Mouse (Mus musculus) MEL-GATA-1-ER (cell line): ENCODE data around the gene Clcn1.

Source experiments
- DNase-seq: peaks from one replicate; pipeline ENCODE4 v3.0.0-alpha.2; 2012; ENCODE audit warnings: low read depth; ENCODE audit errors: extremely low read depth

Clcn1 gene

GRCm38 (mm10) chr6:42299362-42299761 is 12.9 kb downstream of the Clcn1 start:
- DNase-seq = peak; percentile 83

- no peak for DNase-seq
Observed at GRCm38 (mm10) chr6:42309816-42310378, 23.4 kb downstream of the Clcn1 start.

GRCm38 (mm10) chr6:42310427-42311053 is 24.1 kb downstream of the Clcn1 start:
- peak; percentile 59 for DNase-seq

- no peak for DNase-seq
Observed at GRCm38 (mm10) chr6:42318293-42318692, 31.8 kb downstream of the Clcn1 start.

- no peak for DNase-seq
Observed at GRCm38 (mm10) chr6:42323371-42324066, 37.0 kb downstream of the Clcn1 start.

- no peak for DNase-seq
Observed at GRCm38 (mm10) chr6:42324067-42324481, 37.6 kb downstream of the Clcn1 start.

- DNase-seq = no peak
Observed at GRCm38 (mm10) chr6:42324482-42325267, 38.2 kb downstream of the Clcn1 start, which contains the start of gene Fam131b. Gene Fam131b, minus strand, starts transcription at chr6:42324643.

- DNase-seq = no peak
Observed at GRCm38 (mm10) chr6:42325268-42325609, 38.8 kb downstream of the Clcn1 start.

GRCm38 (mm10) chr6:42326509-42326908 is 40.0 kb downstream of the Clcn1 start:
- peak; percentile 72 for DNase-seq

- no peak for DNase-seq
Observed at GRCm38 (mm10) chr6:42328757-42329156, 42.3 kb downstream of the Clcn1 start.

GRCm38 (mm10) chr6:42330216-42330615 is 43.7 kb downstream of the Clcn1 start:
- no peak for DNase-seq

- no peak for DNase-seq
Observed at GRCm38 (mm10) chr6:42330946-42331345, 44.5 kb downstream of the Clcn1 start.

- DNase-seq = no peak
Observed at GRCm38 (mm10) chr6:42339189-42339588, 52.7 kb downstream of the Clcn1 start.

- DNase-seq = no peak
Observed at GRCm38 (mm10) chr6:42339981-42340380, 53.5 kb downstream of the Clcn1 start.

GRCm38 (mm10) chr6:42342171-42342570 is 55.7 kb downstream of the Clcn1 start:
- no peak for DNase-seq

- DNase-seq = no peak
Observed at GRCm38 (mm10) chr6:42343361-42344120, 57.1 kb downstream of the Clcn1 start.

- no peak for DNase-seq
Observed at GRCm38 (mm10) chr6:42344255-42344654, 57.8 kb downstream of the Clcn1 start.

GRCm38 (mm10) chr6:42348281-42349005 is 62.0 kb downstream of the Clcn1 start:
- no peak for DNase-seq

GRCm38 (mm10) chr6:42349006-42349425 is 62.5 kb downstream of the Clcn1 start:
- peak; percentile 56 for DNase-seq

GRCm38 (mm10) chr6:42349426-42350020 is 63.0 kb downstream of the Clcn1 start, which contains the start of gene Zyx:
Gene Zyx, plus strand, starts transcription at chr6:42349630.
- DNase-seq = peak; percentile 56
